Mouse (Mus musculus) lung, adult 2 months (tissue): Measurements from ENCODE around the gene Sephs1.

Source experiments
- CTCF ChIP-seq: fragments of 200-500 bp; IDR thresholded peaks from 2 replicates; pipeline ENCODE4 v1.5.1; 2011; ENCODE audit warnings: mild to moderate bottlenecking, low read length, control low read depth; ENCODE audit not compliant: insufficient read depth
- POLR2A ChIP-seq: fragments of 200-500 bp; IDR thresholded peaks from 2 replicates; pipeline ENCODE4 v1.6.1; 2011; ENCODE audit warnings: low read depth, mild to moderate bottlenecking, control low read depth, low read length, borderline replicate concordance; ENCODE audit errors: extremely low read depth

GRCm38 (mm10) chr2:4868028-4868725, 13.2 kb upstream of the Sephs1 start:
- TF ChIP-seq POLR2A: no peak
- no peak for TF ChIP-seq CTCF
